Mouse (Mus musculus) lung, adult 2 months (tissue): ENCODE results near the gene Fbxl8. TPM values are rescaled to one million over a fixed set of nuclear protein-coding genes. Genes with fewer than 3 reads are reported as not detected.
A peak's percentile ranks its signal among the peaks of the same experiment; 100 is the strongest.
"Not testable (repeated sequence)": the region's sequence is repeated elsewhere in the genome, so short reads cannot be mapped to it uniquely, and the experiment has no call there.

Source experiments
- DNase-seq: peaks from one replicate; pipeline ENCODE4 v3.0.0; 2022
- H3K4me1 ChIP-seq: fragments of 200-500 bp; 2 replicates; pipeline ENCODE4 v1.6.1; 2011; ENCODE audit warnings: low read length; ENCODE audit not compliant: control insufficient read depth, insufficient read depth
- H3K4me3 ChIP-seq: fragments of 200-500 bp; replicated peaks from 2 replicates; pipeline ENCODE3; 2011; ENCODE audit warnings: low read depth, mild to moderate bottlenecking, control low read depth, low read length; ENCODE audit errors: extremely low read depth
- CTCF ChIP-seq: fragments of 200-500 bp; IDR thresholded peaks from 2 replicates; pipeline ENCODE4 v1.5.1; 2011; ENCODE audit warnings: mild to moderate bottlenecking, low read length, control low read depth; ENCODE audit not compliant: insufficient read depth
- POLR2A ChIP-seq: fragments of 200-500 bp; IDR thresholded peaks from 2 replicates; pipeline ENCODE4 v1.6.1; 2011; ENCODE audit warnings: low read depth, mild to moderate bottlenecking, control low read depth, low read length, borderline replicate concordance; ENCODE audit errors: extremely low read depth
- WGBS: fragments of 180-500 bp; shearing (Covaris S2); methylation state at CpG from one replicate; pipeline ENCODE4 v1.1.7; 2018; 5-methylcytosine and 5-hydroxymethylcytosine counted together
- polyA plus RNA-seq: library from polyadenylated mRNA; depleted of rRNA; stranded (reverse); fragments of >200 nt; gene quantifications from 2 replicates; pipeline ENCODE4 v1.2.3, GENCODE M21; 2012

Gene Fbxl8
- polyA plus RNA-seq, 1 experiment = 15.5 TPM

- DNase-seq = peak; percentile 89
- Histone ChIP-seq H3K4me3 (no peak overlapping the region), H3K4me1 (peaks cover 15% of the 10 kb centered on the region)
- TF ChIP-seq POLR2A (no peak), CTCF (peak; percentile 94)
- 28% methylated on average over 31 of the region's 31 CpGs for WGBS
These were observed 26.3 kb downstream of the Fbxl8 start for GRCm38 (mm10) chr8:105290554-105291314.

GRCm38 (mm10) chr8:105291364-105291763 is 26.9 kb downstream of the Fbxl8 start:
- whole genome bisulfite sequencing = 75% methylated on average over 8 of the region's 8 CpGs
- peaks cover 15% of the 10 kb centered on the region for H3K4me1 ChIP-seq
- not testable (repeated sequence) for H3K4me3 ChIP-seq, DNase-seq

- peaks cover 15% of the 10 kb centered on the region for H3K4me1 ChIP-seq
- H3K4me3 ChIP-seq, DNase-seq: not testable (repeated sequence)
- WGBS = 64% methylated on average over 3 of the region's 3 CpGs
These were observed 27.4 kb downstream of the Fbxl8 start for GRCm38 (mm10) chr8:105291802-105292201.

GRCm38 (mm10) chr8:105292471-105292870 is 28.0 kb downstream of the Fbxl8 start:
- Histone ChIP-seq H3K4me3 (no peak overlapping the region), H3K4me1 (peaks cover 19% of the 10 kb centered on the region)
- 65% methylated on average over 7 of the region's 7 CpGs for WGBS
- no peak for DNase-seq
- TF ChIP-seq POLR2A = no peak
- TF ChIP-seq CTCF = no peak

GRCm38 (mm10) chr8:105293405-105293804 is 29.0 kb downstream of the Fbxl8 start:
- H3K4me1 ChIP-seq = peaks cover 23% of the 10 kb centered on the region
- no peak for DNase-seq
- H3K4me3 ChIP-seq = no peak overlapping the region
- TF ChIP-seq POLR2A = no peak
- no peak for TF ChIP-seq CTCF
- WGBS = 77% methylated on average over 19 of the region's 19 CpGs

- 56% methylated on average over 9 of the region's 9 CpGs for WGBS
- Histone ChIP-seq H3K4me3 (peak overlapping the region; percentile 70), H3K4me1 (peaks cover 27% of the 10 kb centered on the region)
- TF ChIP-seq POLR2A = no peak
- no peak for TF ChIP-seq CTCF
- DNase-seq = no peak
These were observed 30.3 kb downstream of the Fbxl8 start for GRCm38 (mm10) chr8:105294776-105295175.

GRCm38 (mm10) chr8:105295256-105295655 is 30.8 kb downstream of the Fbxl8 start:
- TF ChIP-seq CTCF (no peak), POLR2A (no peak)
- Histone ChIP-seq H3K4me1 (peaks cover 23% of the 10 kb centered on the region), H3K4me3 (peak overlapping the region; percentile 70)
- WGBS = 36% methylated on average over 11 of the region's 11 CpGs
- DNase-seq = no peak

GRCm38 (mm10) chr8:105295895-105296573 is 31.6 kb downstream of the Fbxl8 start, which contains the start of gene Exoc3l:
Gene Exoc3l, minus strand, starts transcription at chr8:105296101.
- TF ChIP-seq POLR2A (peak; percentile 44; the same call in 1 of the 2 replicates), CTCF (no peak)
- 22% methylated on average over 11 of the region's 11 CpGs for WGBS
- DNase-seq = no peak
- Histone ChIP-seq H3K4me1 (peaks cover 18% of the 10 kb centered on the region), H3K4me3 (peak within 1 kb of the TSS; percentile 70)

GRCm38 (mm10) chr8:105297511-105298192 is 33.2 kb downstream of the Fbxl8 start, which contains the start of gene E2f4:
Gene E2f4, plus strand, starts transcription at chr8:105297663.
- TF ChIP-seq CTCF (no peak), POLR2A (no peak)
- H3K4me3 ChIP-seq = peak within 1 kb of the TSS; percentile 83
- DNase-seq = peak; percentile 84
- under 1% methylated on average over 58 of the region's 58 CpGs for WGBS
- peaks cover 18% of the 10 kb centered on the region for H3K4me1 ChIP-seq

GRCm38 (mm10) chr8:105298351-105299252 is 34.2 kb downstream of the Fbxl8 start:
- WGBS = 38% methylated on average over 18 of the region's 18 CpGs
- Histone ChIP-seq H3K4me1 (peaks cover 18% of the 10 kb centered on the region), H3K4me3 (peak overlapping the region; percentile 83)
- no peak for TF ChIP-seq CTCF
- TF ChIP-seq POLR2A = no peak
- no peak for DNase-seq
